Mouse (Mus musculus): Measurements from ENCODE around the gene Dnajc5. TPM values are rescaled to one million over a fixed set of nuclear protein-coding genes. Genes with fewer than 3 reads are reported as not detected.

Gene Dnajc5
- total RNA-seq, 2 experiments from 2014 or later: 42.2 to 47.7 TPM

DNA sequence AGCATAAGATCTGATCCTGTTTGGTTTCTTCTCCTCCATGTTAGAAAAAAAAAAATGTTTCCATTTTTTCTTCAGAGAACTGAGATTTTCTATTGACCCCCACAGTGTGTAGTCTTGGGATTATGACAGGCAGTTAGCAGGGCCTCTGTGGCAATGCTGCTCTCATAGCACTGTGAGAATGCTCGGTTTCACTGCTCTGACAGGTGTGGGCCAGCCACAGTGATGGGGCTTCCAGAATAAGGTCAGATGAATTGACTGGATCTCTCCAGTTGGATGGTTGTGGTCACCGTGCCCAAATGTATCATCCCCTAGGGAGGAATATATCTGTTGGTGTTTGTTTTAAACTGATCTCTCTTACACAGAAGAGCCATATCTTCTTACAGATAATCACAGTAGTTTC is 11.1 kb upstream of the Dnajc5 start:
- DNase-seq (ENCODE audit: low spot score): no peak

DNA sequence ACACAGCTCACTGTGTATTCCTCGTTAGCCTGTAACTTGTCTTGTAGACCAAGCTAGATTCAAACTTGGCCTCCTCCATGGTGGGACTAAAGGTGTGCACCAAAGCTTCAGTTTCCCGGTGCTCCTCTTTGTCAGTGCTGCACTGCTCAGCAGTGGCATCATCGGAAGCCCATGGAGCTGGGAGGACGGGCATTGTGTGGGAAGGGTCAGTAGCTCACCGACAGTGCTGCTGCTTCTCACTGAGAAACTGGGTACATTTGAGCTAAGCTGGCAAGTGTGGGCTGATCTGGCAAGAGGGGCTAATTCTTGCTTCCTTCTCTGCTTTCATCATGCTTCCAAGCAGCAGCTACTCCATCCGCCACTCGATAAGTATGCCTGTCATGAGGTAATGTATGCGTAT is 9.1 kb upstream of the Dnajc5 start:
- DNase-seq (ENCODE audit: low spot score): no peak

DNA sequence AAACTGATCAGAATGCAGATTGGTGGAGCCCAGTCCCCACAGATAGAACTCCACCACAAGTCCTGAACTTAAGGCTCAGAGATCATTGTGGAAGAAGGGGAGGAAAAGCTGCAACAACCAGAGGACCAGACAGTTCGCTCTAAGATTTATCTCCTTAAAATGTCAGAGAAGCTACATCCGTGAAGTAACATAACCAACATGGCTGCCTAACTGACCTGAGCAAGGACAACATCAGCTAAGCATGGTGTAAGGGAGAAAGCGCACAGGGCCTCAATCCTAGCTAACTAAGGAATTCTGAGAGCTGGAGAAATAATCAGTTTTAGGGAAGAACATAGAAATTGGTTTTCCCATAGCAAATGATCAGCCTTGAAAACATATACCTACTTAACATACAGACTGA is 1.1 kb upstream of the Dnajc5 start:
- DNase-seq (ENCODE audit: low spot score): no peak

DNA sequence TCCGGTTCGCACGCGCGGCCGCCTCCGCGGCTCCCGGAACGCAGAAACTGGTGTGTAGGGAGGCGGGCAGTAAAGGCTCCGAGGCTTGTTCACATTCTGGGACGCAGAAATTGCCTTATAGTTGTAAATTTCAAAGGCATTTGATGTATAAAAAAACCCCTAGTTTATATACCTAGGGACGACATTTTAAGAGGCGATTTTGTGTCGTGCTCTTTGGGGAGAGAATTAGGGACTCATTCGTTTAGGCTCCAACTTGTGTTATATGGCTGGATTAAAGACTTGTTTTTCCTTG is 597 bp downstream of the Dnajc5 start:
- no peak for DNase-seq (ENCODE audit: low spot score)

DNA sequence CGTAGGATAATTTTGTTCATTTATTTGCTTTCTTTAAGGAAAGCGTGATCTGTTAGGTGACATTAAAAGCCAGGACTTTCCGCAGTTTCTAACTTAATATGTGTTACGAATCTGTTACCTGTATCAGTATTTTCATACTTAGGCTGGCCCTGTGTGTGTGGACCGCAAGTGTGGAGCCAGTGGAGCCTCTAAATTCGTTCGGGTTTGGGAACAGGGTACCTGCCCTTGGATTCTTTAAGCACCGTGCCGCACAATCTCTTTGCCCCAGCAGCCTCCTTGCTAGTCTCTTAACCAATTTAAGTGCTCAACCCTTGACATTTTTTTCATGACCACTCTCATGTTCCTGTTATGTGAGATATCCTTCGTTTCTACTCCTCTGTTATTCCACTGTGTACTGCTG is 1.2 kb downstream of the Dnajc5 start:
- no peak for DNase-seq (ENCODE audit: low spot score)

DNA sequence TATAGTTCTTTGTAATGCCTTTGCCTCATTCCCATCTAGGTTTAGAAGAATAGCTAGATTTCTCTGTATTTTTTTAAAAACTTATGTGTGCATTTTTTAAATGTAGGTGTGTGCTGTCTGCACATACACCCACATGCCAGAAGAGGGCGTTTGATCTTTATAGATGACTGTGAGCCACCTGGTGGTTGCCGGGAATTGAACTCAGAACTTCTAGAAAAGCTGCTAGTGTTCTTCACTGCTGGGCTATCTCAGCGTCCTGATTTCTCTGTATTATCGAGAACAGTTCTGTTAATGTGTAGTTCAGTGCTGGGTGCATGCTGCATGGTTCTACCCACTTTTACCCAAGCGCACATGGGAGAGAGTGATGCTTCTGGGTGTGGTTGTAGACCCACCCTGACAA is 2.5 kb downstream of the Dnajc5 start:
- no peak for DNase-seq (ENCODE audit: low spot score)

DNA sequence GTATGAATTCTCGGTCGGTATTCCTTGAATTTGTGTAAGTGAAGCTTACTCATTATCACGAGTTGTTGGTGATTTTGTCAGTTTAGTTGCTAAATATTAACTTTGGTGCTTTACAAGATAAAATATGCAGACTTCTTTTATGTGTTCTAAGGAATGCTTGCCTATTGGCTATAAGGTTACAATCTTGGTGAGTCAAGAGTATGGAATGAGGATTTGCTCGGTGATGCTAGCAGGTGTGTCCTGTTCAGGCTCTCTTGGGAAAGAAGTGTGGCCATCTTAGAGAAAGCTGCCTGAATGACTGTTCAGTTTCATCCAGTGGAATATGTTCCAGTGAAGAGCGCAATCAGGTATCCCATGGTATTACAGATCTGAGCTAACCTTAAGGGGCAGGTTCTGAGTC is 5.2 kb downstream of the Dnajc5 start:
- DNase-seq (ENCODE audit: low spot score): no peak

DNA sequence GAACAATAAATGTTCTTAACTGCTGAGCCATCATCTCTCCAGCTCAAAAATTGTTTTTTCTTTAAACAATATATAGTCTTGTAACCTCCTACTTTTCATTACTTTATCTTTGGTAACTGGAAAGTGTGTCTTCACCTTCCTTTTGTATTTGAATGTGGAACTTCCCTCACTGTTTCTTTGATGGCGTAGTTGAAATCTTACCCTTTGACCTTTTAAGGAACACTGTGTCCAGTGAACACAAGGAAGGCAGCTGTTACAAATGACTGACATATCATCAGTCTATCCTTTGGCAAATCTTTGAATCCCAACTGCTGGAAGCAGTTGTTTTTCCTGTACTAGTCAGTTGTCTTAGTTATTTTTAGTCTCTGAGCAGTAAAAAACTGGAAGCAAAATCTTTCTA is 8.8 kb downstream of the Dnajc5 start:
- DNase-seq (ENCODE audit: low spot score): no peak

DNA sequence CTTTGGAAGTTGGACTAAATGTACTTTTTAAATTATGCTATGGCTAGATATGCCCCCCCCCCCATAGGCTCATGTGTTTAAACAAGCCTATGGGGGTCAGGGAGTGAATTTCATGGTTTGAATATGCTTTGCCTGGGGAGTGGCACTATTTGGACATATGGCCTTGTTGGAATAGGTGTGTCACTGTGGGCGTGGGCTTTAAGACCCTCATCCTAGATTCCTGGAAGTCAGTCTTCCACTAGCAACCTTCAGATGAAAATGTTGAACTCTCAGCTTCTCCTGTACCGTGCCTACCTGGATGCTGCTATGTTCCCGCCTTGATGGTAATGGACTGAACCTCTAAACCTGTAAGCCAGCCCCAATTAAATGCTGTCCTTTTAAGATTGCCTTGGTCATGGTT is 12.3 kb downstream of the Dnajc5 start:
- no peak for DNase-seq (ENCODE audit: low spot score)

DNA sequence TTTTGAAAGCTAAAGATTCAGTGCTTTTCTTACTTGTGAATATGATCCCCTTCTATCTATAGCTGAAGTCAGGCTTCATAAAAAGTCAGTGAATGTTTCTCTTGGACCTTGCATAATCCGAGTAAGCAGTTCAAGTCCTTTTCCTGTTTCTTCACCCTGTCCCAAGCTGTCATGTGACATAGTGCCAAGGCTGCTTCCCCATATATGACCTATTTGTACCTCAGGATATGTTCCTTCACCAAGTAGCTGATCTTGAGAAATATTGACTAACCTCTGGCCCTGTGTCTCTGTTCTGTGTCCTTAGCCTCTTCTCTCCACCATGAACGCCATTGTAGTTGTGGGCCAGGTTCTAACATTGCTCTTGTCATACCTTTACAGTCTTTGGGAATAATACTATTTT is 16.1 kb downstream of the Dnajc5 start:
- DNase-seq (ENCODE audit: low spot score): no peak

DNA sequence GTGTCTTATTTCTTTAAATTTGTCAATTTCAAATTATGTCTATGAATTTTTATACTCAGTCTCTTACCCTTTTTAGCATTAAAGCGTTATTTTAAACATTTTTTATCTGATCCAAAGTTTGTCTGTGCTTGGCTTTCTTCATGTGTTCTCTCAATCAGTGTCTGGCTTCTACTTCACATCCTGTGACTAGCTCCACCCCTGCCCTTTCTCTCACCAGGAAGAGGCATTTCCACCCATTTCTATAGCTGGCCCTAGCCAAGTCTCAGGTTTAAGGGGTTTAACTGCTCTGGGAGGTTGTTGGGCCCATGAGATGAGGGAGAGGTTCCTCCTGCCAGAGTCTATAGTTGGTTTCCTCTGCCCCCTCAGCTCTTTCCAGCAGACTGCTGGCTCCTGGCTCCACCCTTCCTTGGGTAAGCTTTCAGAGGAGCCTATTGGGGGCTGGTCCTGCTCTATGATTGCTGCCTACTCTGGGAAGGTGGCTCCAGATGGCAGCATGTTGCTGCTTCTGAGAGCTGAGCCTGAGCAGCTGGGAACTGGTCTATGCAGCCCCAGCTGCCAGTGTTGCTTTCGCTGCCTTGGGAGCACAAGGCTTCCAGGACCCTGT is 17.3 kb downstream of the Dnajc5 start:
- peak; percentile 35 for DNase-seq (ENCODE audit: low spot score)

DNA sequence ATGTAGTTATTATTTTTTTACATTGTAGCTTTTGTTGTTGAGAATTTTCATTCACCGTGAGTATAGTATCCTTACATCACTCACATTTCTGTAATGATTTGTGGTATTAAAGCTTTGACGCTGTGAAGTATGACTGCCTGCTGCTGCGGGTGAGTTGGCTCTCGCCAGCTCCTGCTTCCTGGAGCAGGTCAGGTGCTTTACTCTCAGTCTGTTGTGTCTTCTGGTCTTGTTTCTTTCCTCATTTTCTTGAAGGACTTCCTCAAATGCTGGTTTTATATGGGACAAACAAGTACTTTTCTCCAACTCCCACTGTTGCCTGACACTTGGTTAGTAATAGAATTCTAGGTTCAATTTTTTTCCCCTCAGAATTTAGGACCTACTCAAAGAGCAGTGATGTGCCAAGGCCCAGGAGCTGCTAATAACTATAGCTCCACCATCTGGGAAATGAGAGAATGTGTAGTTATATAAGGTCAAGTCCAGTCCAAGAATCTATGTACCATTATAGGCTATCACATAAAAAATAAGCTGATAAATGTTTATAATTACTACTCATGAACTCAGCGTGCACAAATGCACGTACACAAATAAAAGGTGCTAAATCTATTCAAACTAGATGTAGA is 21.6 kb downstream of the Dnajc5 start:
- no peak for DNase-seq (ENCODE audit: low spot score)

DNA sequence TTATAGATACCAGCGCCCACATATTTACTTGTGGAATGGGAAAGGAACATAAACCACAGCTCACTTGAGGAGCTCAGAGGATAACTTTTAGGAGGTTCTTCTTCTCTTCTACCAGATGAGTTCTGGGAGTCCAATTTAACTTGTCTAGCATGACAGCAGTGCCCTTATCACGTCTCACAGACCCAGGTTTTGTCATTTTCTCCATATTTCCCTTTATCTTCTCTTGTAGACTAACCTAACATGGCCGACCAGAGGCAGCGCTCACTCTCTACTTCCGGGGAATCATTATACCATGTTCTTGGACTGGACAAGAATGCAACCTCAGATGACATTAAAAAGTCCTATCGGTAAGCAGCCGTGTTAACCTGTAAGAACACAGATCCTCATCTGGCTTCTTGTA is 25.9 kb downstream of the Dnajc5 start:
- no peak for DNase-seq (ENCODE audit: low spot score)

DNA sequence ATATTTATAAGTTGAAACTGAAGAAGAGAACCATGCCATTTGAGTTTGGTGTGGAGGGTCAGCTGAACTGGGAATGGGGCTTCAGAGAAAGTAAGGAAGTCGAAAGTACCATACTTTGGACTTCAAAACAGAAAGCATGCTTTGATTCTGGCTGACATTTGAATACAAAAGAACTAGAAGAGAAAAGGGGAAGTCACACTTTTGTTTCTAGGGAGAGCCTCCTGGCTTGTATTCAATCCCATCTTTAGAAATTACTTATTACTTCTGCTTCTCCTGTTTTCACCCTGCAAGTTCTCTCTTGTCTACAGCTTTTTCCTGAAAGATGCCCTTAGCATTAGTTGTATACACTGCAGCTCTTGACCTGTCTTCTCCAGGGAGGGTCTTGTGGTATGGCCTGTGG is 27.9 kb downstream of the Dnajc5 start:
- DNase-seq (ENCODE audit: low spot score): no peak

DNA sequence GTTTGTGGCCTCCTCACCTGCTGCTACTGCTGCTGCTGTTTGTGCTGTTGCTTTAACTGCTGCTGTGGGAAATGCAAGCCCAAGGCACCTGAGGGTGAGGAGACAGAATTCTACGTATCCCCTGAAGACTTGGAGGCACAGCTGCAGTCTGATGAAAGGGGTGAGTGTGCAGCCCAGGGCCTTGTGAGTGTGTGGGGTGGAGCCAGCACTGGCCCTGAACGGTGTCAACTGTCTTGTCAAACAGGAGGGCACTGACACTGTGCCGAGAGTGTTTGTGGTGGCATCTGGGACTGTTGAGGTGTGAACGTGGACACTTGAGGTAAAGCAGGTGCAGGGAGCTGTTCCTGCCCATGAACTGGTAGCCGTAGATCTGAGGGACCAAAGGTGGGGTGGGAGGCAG is 28.4 kb downstream of the Dnajc5 start:
- no peak for DNase-seq (ENCODE audit: low spot score)

DNA sequence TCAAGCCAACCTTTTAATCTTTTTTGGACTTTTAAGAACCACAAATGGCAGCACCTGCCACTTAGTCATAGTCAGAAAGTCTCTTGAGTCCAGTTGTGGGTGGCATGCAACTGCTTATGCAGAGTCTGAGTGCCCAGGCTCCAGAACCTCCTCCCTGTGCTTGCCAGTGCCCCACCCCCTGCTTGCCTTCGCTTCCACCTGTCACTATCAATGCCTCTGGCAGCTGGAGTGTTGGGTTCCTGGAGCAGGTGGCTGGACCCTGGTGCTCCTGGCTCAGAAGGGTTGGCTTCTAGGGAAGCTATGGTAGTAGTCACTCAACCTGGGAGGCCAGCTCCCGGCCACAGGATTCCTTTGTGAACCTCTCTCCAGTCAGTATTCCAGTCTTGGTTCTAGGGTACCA is 29.9 kb downstream of the Dnajc5 start:
- DNase-seq (ENCODE audit: low spot score): peak; percentile 39

DNA sequence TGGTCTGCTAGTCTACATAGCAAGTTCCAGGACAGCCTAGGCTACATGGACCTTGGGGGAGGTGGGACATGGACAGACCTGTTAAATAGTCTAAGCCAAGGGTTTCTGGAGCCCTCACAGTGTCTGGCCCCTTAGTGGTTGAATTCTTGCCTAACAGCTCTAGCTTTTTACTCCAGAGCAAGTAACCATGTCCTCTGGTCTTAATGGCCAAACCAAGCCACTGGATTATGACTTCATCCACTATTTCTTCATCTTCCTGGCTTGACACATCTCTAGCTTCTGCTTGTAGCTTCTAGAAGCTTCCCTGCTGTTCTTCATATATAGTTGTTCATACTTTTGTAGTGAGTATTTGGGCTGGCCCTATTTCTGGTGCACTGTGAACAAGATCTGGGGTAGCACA is 33.5 kb downstream of the Dnajc5 start:
- no peak for DNase-seq (ENCODE audit: low spot score)

DNA sequence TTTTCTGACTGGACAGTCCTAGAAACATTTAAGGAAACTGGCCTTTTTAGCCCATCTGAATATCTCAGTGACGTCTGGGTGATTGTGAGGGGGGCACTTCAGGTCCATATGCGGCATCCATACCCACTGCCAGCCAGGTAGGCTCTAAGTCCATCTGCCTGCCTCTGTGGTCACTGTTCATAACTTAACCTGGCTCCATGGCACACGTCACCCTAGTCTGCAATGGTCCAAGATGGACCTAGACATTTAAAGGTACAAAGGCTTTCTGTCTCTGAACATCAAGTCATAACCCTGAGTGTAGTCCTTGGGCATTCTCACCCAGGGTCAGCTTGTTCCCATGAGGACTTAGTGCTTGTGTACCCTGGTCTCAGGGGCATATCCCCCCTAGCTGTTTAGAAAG is 47.1 kb downstream of the Dnajc5 start:
- DNase-seq (ENCODE audit: low spot score): no peak

DNA sequence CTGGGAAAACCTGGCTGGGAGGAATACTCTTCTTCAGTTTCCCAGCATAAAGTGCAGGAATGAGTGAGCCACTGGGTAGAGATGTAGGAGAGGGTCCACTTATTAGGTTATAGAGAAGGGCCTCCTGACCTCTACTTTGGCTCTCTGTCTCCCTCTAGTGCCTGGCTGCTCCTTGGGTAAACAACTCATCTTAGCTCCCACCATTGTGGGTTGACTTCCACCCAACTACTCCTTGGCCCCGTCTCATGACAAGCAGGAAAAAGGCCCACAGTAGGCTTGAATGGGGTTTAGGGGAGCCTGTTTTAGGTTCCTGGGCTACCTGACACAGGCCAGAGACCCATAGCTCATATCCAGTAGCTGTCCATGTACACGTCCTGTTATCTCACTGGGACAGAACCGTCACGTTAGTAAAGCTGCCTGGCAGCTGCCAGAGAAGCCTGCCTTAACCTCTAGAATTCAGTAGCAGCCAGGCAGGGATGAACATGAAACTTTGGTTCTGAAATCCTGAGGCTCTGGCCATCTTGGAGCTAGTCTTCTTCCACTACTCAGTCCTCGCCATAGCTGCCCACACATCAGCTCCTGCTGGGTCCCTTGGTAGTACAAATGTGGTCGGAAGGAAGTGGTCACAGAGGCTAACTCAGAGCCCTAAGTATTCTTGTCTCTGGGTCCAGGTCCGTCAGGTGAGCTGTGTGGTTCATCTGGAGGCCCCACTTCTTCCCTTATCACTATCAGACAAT is 48.2 kb downstream of the Dnajc5 start:
- DNase-seq (ENCODE audit: low spot score): peak; percentile 58

DNA sequence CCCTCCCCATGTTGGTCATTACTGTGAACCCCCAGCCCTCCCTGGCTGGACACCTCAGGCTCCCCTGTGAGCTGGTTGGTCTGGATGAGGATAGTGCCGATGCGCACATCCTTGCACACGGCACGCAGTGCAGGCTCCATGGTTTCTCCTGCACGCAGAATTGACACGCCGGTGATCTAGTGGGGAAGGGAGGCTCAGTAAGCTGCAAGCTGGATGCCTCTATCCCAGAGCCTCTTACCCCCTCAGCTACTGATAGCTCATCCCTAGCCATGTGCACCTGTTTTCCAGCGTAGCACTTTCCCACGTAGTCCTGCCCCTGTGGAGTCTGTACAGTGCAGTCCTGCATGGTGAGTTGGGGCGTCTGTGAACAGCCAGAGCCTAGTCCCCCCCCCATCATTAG is 49.6 kb downstream of the Dnajc5 start:
- no peak for DNase-seq (ENCODE audit: low spot score)

DNA sequence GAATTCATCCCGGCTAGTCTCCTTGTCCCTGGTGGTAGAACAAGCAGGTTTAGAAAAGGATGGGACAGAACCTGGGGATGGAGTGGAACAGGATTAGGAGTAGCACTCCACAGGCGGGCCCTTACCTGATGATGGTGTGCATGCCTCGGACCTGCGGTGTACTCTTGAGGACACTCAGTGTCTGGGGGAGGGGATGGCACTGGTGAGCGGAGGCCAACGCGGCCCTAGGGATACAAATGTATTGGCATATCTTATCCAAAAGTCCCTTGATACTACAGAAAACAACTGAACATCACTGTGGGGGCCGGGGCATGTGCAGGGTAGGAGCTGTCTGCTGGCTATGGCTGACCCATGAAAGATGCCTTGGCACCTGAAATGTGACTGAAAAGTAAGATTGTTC is 50.1 kb downstream of the Dnajc5 start:
- no peak for DNase-seq (ENCODE audit: low spot score)

DNA sequence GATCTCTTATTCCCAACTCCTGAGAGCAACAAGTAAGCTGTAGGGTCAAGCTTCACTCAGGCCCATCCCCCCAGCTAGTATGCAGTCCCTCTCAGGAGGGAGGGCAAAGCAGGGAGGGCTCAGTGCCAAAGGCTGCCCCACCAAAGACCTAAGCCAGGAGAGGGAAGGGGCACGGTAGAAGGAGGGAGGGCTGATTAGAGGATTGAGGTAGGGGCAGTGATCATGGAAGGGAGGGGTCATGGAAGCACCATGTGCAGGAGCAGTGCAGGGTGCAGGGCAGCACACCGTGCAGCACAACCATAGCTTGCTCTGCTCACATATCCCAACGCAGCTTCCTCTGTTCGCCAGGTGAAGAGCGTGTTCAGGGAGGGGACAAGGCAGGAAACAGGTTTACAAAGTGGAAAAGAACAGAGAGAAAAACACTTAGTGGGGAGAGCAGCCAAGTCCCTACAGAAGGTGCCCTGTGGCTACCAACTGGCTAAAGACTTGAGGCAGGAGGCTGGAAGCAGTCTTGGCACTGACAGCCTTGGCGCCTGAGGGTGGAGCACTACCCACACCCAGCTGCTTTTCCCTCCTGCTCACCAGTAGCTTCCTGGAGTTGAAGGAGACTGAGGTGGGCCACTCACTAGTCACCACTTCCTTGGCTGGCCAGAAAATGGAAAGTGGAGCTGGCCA is 50.8 kb downstream of the Dnajc5 start:
- DNase-seq (ENCODE audit: low spot score): no peak

Data from gastrocnemius, adult 18-20 months (tissue).